Mouse (Mus musculus) mesoderm, embryonic 11.5 days (tissue): ENCODE measurements at regions not wholly inside any gene's neighbourhood (a gene's known extent, or its start where the extent isn't known, plus 50 kb on each side); places are given as distances from the start of the nearest gene placed in this dataset.
"Not testable (repeated sequence)": the region's sequence is repeated elsewhere in the genome, so short reads cannot be mapped to it uniquely, and the experiment has no call there.

Experiments used
- DNase-seq: peaks from one replicate; pipeline ENCODE4 v3.0.0-alpha.2; 2012; ENCODE audit warnings: low read depth, low spot score

DNA sequence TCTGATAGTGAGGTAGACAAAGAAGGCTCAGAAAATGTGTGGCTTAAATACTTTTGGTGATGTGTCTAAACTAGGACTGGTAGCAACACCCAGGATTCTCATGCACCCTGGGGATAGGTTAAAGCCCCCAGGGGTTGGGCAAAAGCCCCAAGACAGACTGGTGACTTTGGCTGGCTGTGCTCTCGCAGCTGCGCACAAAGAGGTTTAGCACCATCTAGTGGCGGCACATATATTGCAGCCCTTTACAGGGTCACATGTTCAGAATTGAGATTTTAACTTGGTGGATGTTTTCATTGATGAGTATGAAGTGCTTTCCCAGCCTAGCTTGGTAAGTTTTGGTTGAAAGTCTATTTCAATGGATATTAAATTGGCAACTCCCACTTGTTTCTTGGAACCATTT is 167.3 kb downstream of the Gm44 start:
- peak; percentile 0 for DNase-seq

- not testable (repeated sequence) for DNase-seq
Observed at GRCm38 (mm10) chrX:91085137-91085536, 193.2 kb downstream of the Gm44 start.
